Mouse (Mus musculus) urinary bladder, adult 2 months (tissue): ENCODE results near the gene D630036H23Rik. TPM values are rescaled to one million over a fixed set of nuclear protein-coding genes. Genes with fewer than 3 reads are reported as not detected.

Experiments
- polyA plus RNA-seq: library from polyadenylated mRNA; depleted of rRNA; stranded (reverse); fragments of >200 nt; gene quantifications from 2 replicates; pipeline ENCODE4 v1.2.3, GENCODE M21; 2012; rRNA removed

Gene D630036H23Rik
- polyA plus RNA-seq, 1 experiment, result 1.4 TPM

Other genes starting within 250 kb of the D630036H23Rik start
- 36.2 and 43.3 TPM in 2 replicates for gene Ankmy2, start 225.1 kb downstream of the D630036H23Rik start, polyA plus RNA-seq
- gene Bzw2, start 224.1 kb downstream of the D630036H23Rik start, polyA plus RNA-seq, result 70.7 and 72.9 TPM in 2 replicates
- not detected in 2 replicates for gene Lrrc72, start 128.8 kb downstream of the D630036H23Rik start, polyA plus RNA-seq
- 10.8 and 14.8 TPM in 2 replicates for gene Sostdc1, start 68.0 kb downstream of the D630036H23Rik start, polyA plus RNA-seq
- gene Ispd, start 731 bp downstream of the D630036H23Rik start, polyA plus RNA-seq, result 4.2 and 4.9 TPM in 2 replicates